Mouse (Mus musculus) megakaryocyte, adult 5-6 weeks (primary cell): ENCODE measurements at regions not wholly inside any gene's neighbourhood (a gene's known extent, or its start where the extent isn't known, plus 50 kb on each side); places are given as distances from the start of the nearest gene placed in this dataset.
A peak's percentile ranks its signal among the peaks of the same experiment; 100 is the strongest.

Experiments used
- ATAC-seq: 2 replicates; pipeline ENCODE4 v1.8.0; 2016; ENCODE audit warnings: mild to moderate bottlenecking, inconsistent platforms; ENCODE audit not compliant: poor library complexity, severe bottlenecking

GRCm38 (mm10) chr13:83716711-83717171 is 212.9 kb downstream of the Mef2c start:
- ATAC-seq, result no peak

GRCm38 (mm10) chr13:83717686-83718210 is 213.9 kb downstream of the Mef2c start:
- no peak for ATAC-seq

DNA sequence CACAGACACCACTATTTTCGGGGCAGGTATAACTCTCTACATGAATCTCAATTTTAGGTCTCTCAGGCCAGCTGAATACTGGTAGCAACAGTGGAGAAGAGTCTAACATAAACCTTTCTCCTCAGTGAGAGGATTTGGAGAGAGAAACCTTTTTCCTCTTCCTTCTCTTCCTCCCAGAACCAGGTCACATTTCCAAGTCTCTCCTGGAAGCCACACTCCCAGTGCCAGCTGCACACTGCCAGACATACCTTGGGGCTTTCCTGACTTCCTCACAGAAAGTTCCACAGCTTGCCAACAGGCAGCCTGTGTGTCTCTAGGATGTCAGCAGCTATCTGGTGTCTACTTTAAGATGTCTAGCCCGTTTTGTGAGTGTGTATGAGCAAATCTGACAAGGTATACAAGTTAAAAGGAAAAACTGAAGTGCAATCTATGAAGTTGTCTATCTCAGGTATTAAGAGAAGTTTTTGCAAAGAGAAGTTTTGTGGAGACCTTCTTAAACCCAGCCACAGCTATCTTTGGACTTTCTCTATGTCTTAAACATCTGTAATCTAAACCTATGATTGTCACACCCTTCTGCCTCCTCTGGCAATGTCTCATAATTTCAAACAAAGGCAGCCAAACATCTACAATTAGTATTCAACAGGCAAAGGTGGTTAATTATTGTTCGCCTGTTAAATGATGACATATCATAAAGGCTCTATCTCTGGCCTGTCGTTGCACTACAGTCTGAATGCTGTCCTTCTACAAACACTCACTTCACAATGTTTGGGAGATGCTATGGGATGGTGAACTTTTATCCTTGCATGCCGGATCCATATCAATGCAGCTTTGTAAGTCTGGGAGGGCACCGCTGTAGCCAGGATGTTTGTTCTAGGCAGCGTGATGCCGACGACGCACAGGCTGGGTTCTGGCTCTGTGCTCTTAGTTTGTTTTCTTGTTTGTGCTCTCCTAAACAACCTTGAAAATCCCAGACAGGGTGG is 214.9 kb downstream of the Mef2c start:
- ATAC-seq, result no peak

GRCm38 (mm10) chr13:83719635-83720291 is 215.9 kb downstream of the Mef2c start:
- ATAC-seq, result no peak

DNA sequence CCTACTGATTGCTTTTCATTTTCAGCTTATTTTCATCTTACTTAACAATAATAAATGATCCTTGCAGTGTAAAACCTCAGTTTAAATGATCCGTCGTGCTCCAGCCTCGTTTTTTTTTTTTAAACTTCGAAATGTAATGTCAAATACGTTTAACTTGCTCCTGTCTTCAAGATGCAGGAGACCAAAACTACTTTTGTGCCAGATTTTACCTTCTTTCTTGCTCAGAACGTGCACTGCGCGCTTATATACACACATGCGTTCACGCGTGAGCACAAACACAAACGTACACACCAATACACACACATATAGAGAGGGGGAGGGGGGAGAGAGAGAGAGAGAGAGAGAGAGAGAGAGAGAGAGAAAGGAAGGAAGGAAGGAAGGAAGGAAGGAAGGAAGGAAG is 216.5 kb downstream of the Mef2c start:
- no peak for ATAC-seq

DNA sequence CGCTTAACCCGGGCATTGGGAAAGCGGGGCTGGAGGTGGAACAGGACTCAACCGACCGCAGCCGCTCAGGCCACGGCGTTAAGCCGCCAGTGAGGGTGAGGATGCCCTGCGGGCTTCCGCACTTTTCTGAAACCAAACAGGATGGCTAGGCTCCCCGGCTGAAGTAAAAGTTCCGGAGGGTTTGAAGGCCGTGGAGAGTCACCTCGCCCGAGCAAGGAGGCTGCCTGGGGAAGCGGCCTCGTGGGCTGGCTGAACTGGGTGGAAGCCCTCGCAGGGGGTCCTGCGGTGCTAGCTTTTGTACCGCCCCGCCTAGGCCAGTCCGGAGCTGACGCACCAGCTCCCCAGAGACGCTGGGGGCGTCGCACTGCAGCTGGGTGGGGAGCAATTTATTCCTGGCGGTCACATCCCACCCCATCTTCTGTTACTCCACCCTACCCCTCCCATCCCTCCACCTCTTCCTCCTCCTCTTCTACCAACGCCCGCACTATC is 217.1 kb downstream of the Mef2c start:
- 0 out of 2 replicates have a peak, but pooled peaks have one; percentile 11 for ATAC-seq

DNA sequence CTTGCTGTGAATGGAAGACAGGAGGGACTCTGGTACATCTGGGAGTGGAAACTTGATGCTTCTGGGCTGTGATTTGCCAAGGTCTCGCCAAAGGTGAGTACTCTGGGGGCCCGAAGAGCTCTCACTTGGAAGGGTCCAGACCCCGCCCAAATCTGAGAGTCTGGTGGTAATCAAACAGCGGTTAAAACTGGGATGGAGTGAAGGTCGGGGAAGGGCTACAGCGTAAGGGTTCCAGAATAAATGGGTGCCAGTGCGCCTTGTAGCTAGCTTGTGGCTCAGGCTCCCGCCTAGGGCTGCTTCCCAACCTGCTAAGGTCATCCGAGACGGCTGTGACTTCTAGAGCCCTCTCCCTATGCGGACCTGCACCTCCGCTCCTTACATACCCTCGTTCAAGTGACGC is 217.7 kb downstream of the Mef2c start:
- no peak for ATAC-seq

- ATAC-seq, result no peak
Observed at GRCm38 (mm10) chr13:83722241-83722640, 218.4 kb downstream of the Mef2c start.

DNA sequence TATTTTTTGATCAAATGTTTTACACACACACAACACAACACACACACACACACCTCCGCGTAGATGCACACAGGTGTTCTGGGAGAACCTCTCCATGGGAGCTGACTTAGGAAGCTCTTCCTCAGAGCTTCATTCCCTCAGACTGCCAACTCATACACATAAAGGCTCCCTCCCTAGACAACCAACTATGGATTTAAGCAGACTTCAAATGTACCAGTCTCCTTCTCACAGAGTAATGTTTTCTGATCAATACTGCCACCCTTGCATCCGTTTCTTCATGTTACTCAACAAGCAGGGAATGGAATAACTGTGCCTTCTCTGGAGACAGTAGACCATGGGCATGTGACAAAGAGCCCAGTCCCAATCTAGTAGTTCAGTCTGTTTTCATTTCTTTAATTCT is 219.0 kb downstream of the Mef2c start:
- ATAC-seq, result no peak

DNA sequence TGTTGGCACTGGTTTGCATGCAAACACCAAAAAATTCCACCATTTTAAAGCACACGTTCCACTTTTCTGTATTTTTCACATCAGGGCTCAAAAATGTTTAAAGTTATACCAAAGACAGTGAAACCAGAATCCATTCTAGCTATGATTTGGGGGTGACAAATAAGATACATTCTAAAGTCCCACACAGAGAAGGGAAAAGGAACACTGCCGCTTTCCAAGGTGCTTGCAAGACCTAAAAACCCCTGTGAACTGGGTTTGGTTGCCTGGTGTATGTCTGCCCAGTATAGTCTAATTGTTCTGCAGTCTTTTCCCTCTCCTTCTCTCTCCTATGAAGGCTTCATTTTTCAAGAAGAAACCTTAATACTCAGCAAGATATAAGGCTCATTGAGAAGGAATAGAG is 219.6 kb downstream of the Mef2c start:
- no peak for ATAC-seq

DNA sequence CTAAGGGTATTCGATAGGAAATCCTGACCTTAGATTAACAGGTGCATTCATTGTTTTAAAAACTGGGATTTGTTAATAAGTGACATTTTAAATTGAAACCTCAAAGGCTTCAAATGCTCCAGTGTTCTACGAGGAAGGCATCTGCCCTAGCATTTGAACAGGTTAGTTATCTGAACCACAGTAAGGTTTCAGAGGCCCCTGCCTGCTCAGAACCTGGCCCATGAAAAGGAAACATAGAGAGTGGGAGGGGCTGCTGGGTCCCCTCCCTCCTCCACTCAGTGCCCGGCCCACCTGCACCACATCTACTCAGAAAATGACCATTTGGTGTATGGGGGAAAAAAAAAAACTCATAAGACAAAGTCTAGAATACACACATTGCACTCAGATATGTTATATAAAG is 220.4 kb downstream of the Mef2c start:
- ATAC-seq, result no peak

GRCm38 (mm10) chr13:83724995-83725394 is 221.2 kb downstream of the Mef2c start:
- peak; percentile 73 for ATAC-seq

- no peak for ATAC-seq
Observed at GRCm38 (mm10) chr13:83725831-83726230, 222.0 kb downstream of the Mef2c start.

GRCm38 (mm10) chr13:83726346-83726975 is 222.6 kb downstream of the Mef2c start:
- ATAC-seq, result no peak

DNA sequence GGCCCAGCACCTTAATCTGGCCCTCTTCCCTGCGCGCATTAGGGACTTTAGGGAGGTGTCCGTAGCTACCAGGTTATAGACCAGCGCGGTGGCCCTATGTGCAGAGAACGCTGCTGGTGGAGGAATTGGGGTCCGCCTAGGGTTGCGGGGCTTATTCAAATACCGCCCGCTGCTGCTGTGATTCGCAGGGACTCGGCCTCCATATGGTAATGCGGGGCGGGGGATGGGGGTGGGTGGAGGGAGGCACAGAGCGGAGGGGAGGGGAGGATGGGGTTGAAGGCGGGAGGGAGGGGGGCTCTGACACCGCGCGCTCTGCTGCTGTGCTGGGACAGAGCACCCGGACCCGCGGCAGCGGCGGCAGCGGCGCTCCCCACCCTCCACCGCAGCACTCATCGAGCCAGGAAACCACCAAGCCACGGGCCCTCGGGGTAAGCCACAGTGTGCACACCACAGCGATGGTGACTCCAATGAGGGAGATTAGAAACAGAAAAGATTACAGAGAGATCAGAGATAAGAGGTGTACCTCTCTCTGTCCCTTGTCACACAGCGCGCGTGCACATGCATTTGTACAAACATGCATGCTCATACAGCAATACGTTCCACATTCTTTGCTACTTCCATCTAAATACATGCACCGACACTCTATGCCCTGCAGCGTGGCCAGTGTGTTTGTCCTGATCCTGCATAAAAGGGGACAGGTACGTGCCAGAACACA is 223.4 kb downstream of the Mef2c start:
- ATAC-seq, result no peak

- no peak for ATAC-seq
Observed at GRCm38 (mm10) chr13:83727766-83728395, 224.0 kb downstream of the Mef2c start.

DNA sequence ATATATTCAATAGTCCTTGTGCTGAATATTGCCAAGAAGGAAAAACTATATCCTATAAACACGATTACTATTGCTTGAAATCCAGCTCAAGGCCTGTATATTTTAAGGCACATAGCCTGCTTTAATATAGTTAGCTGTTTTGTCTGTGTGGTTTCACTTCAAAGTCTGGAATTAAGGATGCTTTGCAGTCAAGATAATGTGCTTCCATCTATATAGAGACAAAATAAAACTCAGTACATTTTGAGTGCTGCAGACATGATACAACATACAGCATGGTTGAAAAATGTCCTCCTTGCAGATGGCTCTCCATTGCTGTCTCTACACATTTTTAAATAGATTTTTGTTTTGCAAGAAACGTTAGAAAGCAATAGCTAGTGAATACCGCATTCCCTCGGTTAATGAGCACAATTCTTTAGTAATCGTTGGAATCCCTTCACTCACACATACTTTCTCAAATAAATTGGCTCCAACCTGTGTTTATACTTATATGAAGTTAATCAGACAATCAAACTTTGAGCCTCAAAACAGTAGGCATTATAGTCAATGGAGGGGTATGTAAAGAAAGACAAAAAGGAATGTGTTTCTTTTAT is 224.7 kb downstream of the Mef2c start:
- no peak for ATAC-seq

GRCm38 (mm10) chr13:83729331-83730009 is 225.6 kb downstream of the Mef2c start:
- ATAC-seq, result no peak

DNA sequence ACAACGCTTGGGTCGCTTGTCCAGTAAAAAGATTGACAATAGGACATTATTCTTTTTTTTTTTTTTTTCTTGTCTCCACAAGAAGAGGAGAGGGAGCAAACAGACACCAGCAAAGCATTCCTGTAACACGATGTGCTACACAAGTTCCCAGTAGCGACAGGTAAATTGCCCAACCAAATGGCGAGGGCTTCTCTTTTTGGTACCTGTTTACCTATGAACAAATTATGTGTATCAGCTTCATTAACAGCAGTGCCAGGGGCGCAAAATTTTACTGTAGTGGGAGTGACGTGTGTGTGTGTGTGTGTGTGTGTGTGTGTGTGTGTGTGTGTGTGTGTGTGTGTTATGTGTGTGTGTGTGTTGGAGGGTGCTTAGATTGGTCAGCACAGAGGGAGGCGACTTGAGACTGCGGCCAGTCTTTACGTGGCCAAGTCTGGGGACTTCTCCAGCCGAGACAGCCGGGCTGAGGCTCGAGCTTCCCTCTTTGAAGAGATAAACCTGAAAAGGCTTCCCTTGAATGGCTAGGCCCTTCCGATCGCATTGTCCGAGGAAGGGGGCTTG is 226.4 kb downstream of the Mef2c start:
- ATAC-seq, result 0 out of 2 replicates have a peak, but pooled peaks have one; percentile 22
